Mouse (Mus musculus) adrenal gland, postnatal 10 days (tissue): ENCODE results near the gene Ifitm10. TPM values are rescaled to one million over a fixed set of nuclear protein-coding genes. Genes with fewer than 3 reads are reported as not detected.
A peak's percentile ranks its signal among the peaks of the same experiment; 100 is the strongest.
"Not testable (repeated sequence)": the region's sequence is repeated elsewhere in the genome, so short reads cannot be mapped to it uniquely, and the experiment has no call there.

Experiments used
- DNase-seq: peaks from one replicate; pipeline ENCODE4 v3.0.0; 2021; ENCODE audit warnings: mixed read lengths
- total RNA-seq, 2 experiments: library from RNA; stranded (reverse); gene quantifications; 2 replicates each; pipeline ENCODE4 v1.2.3; 2021

The Ifitm10 gene
- total RNA-seq, 2 experiments from 2014 or later, result 3.5 to 3.6 TPM

- DNase-seq, result not testable (repeated sequence)
These were observed 51.8 kb downstream of the Ifitm10 start for GRCm38 (mm10) chr7:142321637-142322306.

GRCm38 (mm10) chr7:142320906-142321305 lies 52.6 kb downstream of the Ifitm10 start:
- DNase-seq, result no peak

- no peak for DNase-seq
These were observed 54.4 kb downstream of the Ifitm10 start for GRCm38 (mm10) chr7:142319124-142319523.

GRCm38 (mm10) chr7:142317216-142317615 lies 56.3 kb downstream of the Ifitm10 start:
- DNase-seq, result no peak

- peak; percentile 53 for DNase-seq
These were observed 57.0 kb downstream of the Ifitm10 start for GRCm38 (mm10) chr7:142316558-142316957.

GRCm38 (mm10) chr7:142314600-142315285 lies 58.8 kb downstream of the Ifitm10 start:
- no peak for DNase-seq

GRCm38 (mm10) chr7:142303929-142304328 lies 69.6 kb downstream of the Ifitm10 start:
- not testable (repeated sequence) for DNase-seq

GRCm38 (mm10) chr7:142303249-142303648 lies 70.3 kb downstream of the Ifitm10 start, which contains the start of gene Krtap5-4:
Krtap5-4 (plus strand) TSS chr7:142303549.
- no peak for DNase-seq

- DNase-seq, result not testable (repeated sequence)
These were observed 76.5 kb downstream of the Ifitm10 start, which contains the start of gene Krtap5-1 for GRCm38 (mm10) chr7:142297018-142297417. Krtap5-1 (minus strand) TSS chr7:142297118.

GRCm38 (mm10) chr7:142296108-142296507 lies 77.4 kb downstream of the Ifitm10 start:
- peak; percentile 12 for DNase-seq

GRCm38 (mm10) chr7:142295418-142295817 lies 78.1 kb downstream of the Ifitm10 start:
- DNase-seq, result no peak

- peak; percentile 54 for DNase-seq
These were observed 79.7 kb downstream of the Ifitm10 start for GRCm38 (mm10) chr7:142293851-142294250.

- not testable (repeated sequence) for DNase-seq
These were observed 87.5 kb downstream of the Ifitm10 start for GRCm38 (mm10) chr7:142285910-142286612.

- peak; percentile 68 for DNase-seq
These were observed 88.3 kb downstream of the Ifitm10 start for GRCm38 (mm10) chr7:142285130-142285835.

- DNase-seq, result peak; percentile 95
These were observed 88.9 kb downstream of the Ifitm10 start for GRCm38 (mm10) chr7:142284615-142285080.

- peak; percentile 70 for DNase-seq
These were observed 89.4 kb downstream of the Ifitm10 start for GRCm38 (mm10) chr7:142284023-142284591.

- peak; percentile 31 for DNase-seq
These were observed 90.7 kb downstream of the Ifitm10 start for GRCm38 (mm10) chr7:142282847-142283246.

GRCm38 (mm10) chr7:142279291-142279690 lies 94.3 kb downstream of the Ifitm10 start:
- not testable (repeated sequence) for DNase-seq

- peak; percentile 83 for DNase-seq
These were observed 95.4 kb downstream of the Ifitm10 start for GRCm38 (mm10) chr7:142278183-142278582.
